Mouse (Mus musculus) ovary, postnatal 10 days (tissue): Measurements from ENCODE around the gene Gm21854.
"Not testable (repeated sequence)": the region's sequence is repeated elsewhere in the genome, so short reads cannot be mapped to it uniquely, and the experiment has no call there.

ENCODE experiments used
- DNase-seq: peaks from one replicate; pipeline ENCODE4 v3.0.0; 2022; ENCODE audit warnings: low spot score

Gene Gm21854

DNA sequence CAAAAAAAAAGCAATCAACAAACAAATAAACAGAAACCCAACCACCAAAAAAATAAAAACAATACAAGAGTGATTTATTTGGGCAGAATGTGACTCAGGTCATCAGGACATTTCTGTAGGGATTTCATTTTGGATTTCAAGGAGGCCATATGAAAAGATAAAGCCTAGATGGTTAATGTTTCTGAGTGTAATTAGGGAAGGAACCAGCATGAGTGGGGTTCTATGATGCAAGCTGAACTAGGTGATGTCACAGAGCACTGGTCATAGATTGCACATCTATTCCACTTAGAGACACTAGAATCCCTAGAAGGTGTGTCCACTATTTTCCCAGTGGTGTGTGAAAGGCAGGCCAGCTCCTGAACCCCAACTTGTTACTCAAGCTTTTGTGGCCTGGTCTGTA, at the start of gene Gm21854:
Gene Gm21854, plus strand, starts transcription at position 301 of the 400 bp plus-strand sequence.
- DNase-seq = not testable (repeated sequence)
